Mouse (Mus musculus) cerebellum, postnatal 25 days (tissue): ENCODE data around the gene Tnk2.

Experiments used
- DNase-seq, 2 experiments: peaks; one replicate each; pipeline ENCODE4 v3.0.0; 2021; ENCODE audit warnings: mixed read lengths in 2 of 2

Tnk2 gene

GRCm38 (mm10) chr16:32723163-32723562 is 79.5 kb downstream of the Tnk2 start:
- no peak for DNase-seq

GRCm38 (mm10) chr16:32723767-32724166 is 80.1 kb downstream of the Tnk2 start:
- DNase-seq, result no peak

DNA sequence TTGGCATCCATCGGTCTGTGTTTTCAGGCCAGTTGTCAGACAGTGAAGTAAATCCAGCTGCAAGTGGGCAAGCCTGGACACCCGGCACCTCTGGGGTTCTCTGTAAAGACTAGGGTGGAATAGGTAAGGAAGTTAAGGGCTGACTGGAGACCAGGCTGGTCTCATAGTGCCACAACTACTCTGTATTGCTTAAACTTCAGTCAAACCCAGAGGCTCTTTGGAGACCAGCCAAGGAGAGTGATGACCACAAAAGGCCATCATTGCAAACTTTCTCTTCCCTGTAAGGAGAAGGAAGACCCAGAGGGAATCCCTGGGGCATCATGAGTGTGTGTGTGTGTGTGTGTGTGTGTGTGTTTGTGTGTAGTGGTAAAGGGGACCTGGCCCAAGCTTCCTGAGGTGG is 80.6 kb downstream of the Tnk2 start:
- no peak for DNase-seq

DNA sequence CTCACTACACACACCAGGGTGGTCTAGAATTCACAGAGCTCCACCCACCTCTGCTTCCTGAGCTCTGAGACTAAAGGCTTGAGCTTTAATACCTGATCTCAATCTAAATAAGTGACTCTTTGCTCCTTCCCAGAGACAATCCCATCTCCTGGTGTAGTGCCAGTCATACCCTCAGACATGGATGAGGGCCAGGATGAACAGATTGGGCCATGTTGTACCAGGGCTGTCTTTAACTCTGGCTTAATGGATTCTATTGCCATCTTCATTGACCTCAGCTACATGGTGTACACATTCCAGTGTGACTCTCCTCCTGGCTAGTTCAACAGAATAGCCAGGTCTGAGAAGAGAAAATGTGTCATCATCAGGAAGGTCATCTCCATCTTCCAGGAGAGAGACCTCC is 82.8 kb downstream of the Tnk2 start:
- DNase-seq, result peak; percentile 75 to 80

GRCm38 (mm10) chr16:32728240-32728639 is 84.6 kb downstream of the Tnk2 start:
- DNase-seq, result no peak

GRCm38 (mm10) chr16:32728730-32729129 is 85.1 kb downstream of the Tnk2 start:
- DNase-seq, result no peak
